Mouse (Mus musculus) embryo, embryonic 11.5 days (tissue): ENCODE measurements at regions not wholly inside any gene's neighbourhood (a gene's known extent, or its start where the extent isn't known, plus 50 kb on each side); places are given as distances from the start of the nearest gene placed in this dataset.

Source experiments
- DNase-seq: peaks from one replicate; pipeline ENCODE4 v3.0.0-alpha.2; 2012; ENCODE audit warnings: low read depth, low spot score

DNA sequence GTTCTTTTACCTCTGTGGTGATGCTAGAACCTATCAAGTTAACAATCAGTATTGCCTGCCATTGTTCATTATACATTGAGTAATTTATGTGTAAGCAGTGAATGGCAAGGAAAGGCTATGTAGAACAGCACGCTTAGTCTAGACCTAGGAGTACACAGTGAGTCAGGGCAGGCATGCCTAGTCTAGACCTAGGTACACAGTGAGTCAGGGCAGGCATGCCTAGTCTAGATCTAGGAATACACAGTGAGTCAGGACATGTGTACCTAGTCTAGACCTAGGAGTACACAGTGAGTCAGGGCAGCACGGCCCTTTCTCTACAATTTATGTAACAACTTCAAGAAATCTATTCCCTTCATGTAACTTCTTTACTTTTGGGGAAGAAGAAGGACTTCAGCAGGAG is 347.2 kb downstream of the Tmem232 start:
- no peak for DNase-seq

DNA sequence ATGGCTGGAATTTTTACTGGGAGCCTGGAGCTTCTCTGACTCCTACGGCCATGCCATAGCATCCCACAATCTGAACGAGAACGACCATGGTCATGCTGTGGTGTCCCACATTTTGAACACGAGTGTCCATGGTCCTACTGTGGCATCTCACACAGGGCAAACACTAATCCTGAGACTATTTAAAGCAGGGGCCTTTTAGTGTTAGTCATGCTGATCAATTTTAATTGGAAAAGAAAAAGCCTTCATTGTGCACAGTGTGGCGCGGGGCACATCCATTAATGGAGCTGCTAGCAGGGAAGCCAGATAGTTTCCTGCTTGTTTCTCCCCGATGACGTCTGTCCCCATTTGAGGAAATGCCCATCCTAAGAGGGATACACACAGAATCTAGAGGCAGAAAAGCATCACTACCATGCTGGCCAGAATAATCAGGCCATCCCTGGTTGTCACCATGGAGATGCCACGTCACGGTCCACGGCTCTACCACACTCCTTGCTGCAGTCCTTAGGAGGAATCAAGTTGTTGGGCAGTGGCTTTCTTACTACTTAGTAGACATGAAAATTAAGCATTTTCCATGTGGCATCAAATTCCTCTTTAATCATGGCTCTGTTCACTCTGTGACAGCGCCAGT is 348.0 kb downstream of the Tmem232 start:
- no peak for DNase-seq

DNA sequence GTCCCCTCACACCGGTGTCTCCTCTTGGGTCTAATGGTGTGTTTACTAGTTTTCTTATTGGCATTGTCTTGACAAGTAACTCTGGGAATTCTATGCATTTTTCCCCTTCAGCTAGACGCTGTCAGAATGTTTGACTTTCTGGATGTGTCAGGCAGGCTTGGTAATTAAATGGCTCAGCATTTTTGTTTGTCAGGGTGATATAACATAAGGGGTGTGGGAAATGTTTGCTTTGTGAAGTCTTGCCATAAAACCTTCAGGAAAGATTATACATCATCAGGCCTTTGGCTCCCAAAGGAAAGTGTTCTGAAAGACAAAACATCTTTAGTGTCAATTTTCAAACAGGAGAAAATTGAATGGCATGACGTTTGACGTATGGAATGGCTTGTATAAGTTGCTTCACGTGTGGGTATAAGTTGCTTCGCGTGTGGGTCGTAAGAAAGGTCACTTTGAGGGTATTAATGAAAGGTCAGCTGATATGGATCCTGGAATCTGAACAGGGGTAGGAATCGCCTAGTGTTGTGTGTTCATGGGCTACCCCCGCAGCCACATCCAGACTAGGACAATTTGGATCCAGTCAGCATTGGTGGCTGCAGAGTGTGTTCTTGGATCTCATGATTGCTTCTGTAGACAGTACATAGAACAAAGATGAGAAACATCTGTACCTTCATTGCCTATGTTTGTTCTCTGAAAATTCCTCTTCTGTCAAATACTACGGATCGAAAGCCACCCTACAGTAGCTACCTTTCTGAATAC is 349.6 kb downstream of the Tmem232 start:
- DNase-seq = no peak

DNA sequence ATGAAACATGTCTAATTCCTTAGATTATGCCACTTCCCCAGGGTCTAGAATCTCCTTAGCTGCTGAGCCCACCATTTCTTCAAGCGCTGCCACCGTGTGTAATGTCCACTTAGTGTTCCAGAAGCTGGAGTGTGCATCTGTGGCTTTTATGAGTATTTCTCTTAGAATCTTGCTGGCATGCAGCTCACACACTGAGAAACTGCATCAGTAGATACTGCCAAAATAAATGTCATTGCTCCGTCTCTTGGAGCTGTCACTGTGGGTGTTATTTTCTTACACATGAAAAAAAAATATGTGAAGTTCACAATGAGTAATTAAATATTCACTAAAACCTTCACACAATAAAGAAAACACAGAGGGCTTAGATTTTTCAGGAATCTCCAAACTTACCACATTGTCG is 345.3 kb upstream of the 4930583I09Rik start:
- DNase-seq = no peak

DNA sequence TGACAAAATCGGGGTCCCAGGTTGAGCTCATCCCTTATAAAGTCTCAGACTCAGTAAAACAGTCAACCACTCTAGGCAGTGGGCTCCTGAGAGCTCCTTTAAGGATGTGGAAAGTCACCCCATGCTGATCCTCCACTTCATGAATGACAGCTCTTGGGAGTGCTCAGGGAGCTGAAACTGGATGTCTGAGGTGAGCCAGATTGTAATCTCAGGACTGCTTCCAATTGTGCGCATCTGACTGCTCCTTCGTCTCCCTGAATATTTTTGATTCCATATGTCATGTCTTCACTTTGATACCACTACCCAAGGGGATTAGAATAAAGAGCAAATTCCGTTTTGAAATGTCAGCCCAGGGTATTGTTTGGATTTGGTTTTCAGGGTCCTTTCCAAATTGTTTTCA is 339.9 kb upstream of the 4930583I09Rik start:
- DNase-seq = no peak

DNA sequence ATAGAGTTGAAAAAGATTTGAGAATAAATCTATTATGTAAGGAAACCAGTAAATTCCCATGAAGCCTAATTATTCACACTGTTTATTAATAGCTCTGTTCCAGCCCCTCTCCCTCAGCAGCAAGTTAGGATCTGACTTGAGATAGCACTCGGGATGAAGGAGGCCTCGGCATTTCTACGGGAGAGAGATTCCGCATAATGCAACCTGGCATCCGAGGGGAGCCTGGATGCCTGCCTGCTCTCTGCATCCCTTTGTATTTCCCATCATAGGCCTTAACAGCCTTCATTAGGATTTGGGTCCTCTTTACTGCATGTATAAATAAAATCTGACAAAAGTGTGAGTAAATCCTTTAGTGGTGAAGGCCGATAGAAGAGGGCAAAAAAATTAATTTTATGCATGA is 338.2 kb upstream of the 4930583I09Rik start:
- no peak for DNase-seq

DNA sequence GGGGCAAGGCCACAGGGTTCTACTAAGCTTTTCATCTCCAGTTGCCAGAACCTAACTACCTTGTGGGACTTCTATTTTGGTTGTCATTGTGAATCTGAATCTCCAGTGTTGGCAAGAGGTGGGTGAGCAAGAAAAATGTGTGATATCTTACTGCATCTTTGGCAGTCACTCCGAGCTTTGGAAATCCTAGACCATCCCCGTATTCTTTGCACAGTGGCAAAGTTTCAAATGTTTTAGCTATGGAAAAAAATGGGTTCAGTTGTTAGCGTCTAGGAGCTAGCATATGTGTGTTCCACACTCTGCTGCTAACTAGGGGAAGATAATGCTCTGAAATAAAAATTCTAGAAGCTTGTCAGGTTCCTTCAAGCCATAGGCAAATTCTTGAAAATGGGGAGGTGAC is 337.4 kb upstream of the 4930583I09Rik start:
- no peak for DNase-seq

DNA sequence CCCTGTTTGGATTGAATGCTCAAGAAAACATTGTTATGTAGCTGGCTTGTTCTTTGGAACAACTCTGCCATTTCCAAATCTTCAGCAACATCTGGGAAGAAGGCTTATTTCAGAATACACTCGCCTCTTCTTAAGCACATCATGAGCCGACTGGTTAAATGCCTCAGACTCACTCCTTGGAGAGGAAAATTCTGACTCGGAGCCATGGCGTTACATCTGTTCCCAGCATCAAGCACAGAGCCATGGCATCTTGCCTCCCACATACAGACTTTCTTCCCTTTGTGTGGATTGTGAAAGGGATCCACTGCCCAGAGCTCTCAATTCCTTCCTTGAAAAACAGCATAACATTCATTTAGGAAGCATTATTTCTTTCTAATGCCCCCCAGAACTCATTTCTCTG is 334.8 kb upstream of the 4930583I09Rik start:
- no peak for DNase-seq

DNA sequence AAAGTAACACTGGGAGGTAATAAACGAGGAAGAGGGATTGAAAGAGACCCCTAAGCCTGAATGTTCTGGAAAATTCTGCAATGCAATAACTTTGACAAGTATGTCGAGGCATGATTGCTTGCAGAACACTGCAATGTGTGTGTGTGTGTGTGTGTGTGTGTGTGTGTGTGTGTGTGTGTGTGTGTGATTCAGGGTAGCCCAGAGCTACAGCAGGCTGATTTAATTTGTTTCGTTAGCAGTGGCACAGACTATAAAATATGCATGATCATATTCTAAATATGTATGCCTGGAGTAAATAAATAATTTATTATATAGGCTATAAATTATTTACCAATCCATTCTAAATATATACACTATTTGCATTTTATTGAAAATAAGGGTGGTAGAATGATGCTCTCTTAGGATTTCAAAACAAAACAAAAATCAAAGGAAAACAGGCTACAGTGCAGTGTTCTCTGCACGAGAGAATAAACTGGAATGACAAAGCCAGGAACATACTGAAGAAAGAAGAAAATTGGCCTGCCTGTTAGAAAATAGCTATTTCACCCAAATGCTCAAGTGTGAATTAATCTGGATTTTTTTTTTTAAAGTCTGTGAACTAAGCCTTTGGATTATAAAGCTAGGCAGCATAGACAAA is 334.2 kb upstream of the 4930583I09Rik start:
- no peak for DNase-seq

DNA sequence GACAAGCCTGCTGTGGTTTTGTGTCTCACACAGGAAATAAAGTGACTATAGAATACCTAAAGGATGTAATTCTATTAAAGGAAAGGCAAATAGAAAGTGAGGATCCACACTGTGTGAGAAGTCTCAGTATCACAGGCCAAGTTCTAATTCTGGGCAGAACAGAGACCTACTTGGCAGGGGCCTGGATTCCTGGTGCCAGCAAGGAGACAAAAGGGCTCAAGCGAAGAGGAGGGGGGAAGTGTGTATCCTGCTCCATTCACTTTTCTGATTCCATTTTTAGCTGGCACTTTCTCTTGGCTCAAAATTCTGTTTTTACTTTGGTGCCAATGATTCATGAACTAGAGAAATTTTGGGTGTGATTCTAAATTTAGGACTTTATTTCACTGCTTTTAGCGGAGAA is 310.5 kb upstream of the 4930583I09Rik start:
- DNase-seq = no peak

DNA sequence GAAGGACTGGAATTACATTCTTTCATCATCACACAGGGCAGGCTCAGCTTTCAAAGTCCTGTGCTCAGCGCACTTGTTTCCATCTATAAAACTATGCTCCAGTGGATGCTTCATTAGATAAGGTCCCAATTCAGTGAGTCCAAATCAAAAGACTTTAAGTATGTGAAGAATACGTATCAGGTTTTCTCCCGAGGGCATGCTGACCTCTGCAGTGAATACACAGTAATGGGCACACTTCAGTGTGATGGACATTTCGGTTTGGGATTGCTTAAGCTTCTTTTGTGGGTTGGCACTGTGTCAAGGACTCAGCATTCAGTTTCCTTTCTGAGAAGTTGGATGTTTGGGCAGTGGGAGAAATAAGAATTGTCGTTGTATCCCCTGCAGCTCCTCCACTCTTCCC is 278.8 kb upstream of the 4930583I09Rik start:
- no peak for DNase-seq

DNA sequence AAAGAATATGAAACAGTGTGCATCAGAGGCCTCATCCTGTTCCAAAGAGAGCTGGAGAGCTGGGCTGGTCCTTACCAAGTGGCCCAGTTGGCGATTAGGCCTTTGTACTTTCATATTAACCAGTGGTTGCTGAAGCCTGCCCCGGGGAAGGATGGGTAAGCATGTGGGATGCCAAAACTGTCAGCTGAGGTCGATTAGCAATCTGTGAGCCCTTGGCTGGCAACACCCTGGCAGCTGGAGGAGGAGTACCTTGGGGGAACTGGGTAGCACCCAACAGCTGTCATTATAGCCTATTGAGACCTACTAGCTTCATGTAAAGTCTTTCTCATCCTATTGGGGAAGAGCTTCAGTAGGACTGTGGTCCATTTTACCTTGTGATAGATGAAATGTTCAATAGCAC is 277.2 kb upstream of the 4930583I09Rik start:
- DNase-seq = no peak

DNA sequence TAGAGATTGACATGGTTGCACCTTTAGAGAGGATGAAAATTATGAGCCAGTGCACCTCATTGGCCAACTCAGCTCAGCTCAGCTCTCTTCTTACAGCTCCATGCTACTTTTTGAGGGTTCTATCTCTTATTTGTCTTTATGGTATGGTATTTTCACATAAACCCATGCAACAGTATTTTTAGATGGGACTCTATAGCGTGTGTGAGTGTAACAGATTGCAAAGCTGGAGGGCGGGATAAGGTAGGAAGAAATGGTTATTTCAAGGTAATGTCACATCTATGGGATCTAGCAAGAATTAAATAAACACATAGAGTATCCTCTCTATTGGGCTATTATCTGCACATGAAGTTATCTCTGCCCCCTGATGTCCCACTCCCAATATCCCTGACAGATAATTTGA is 269.8 kb upstream of the 4930583I09Rik start:
- no peak for DNase-seq

DNA sequence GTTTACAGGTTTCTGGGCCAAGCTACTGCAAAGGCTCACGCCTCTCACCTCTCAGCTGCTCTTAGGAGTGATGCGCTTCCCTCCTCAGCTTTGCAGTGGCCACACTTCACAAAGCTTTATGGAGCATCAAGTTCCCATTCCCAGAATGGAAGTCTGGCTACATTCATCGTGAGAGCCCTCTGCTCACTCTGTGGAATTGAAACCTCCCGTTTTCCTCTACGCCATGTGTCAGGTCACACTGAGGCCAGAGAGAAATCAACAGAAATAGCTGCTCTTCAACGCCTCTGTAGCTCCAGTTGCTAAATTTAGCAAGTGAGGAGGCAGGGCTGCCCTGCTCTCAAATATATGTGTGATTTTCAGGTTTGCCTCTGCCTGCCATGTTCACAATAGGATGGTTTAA is 265.3 kb upstream of the 4930583I09Rik start:
- DNase-seq = no peak

DNA sequence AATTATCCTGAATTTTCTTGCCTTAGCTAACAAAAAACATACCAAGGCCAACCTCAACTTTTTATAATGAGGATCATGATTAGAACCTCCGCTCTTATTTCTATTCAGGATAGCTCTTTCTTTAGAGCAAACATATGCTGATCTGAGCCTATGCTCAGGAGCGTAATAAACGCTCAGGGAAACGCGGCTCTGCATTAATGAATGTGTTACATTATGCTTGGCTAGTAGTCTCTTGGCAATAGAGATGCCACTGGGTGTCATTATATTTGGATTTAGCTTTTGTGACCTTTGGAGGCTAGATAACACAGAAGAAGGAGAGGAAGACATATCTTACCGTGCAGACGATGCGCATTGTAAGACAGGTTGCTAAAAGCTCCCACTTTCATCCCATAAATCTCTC is 246.4 kb upstream of the 4930583I09Rik start:
- DNase-seq = no peak

DNA sequence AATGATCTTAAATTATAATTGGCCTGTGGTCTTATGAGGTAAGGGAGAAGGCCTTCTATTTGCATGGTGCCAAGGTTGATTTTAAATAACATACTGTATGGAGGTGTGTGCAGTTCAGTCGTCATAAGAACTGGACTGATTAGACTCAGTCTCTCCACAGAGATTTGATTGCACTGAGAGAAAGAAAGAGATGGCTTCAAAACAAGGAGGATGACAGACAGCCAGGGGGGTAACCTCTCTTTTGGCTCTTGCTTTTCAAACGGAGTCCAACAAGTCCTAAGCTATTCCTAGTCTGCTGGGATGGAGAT is 245.9 kb upstream of the 4930583I09Rik start:
- DNase-seq = no peak

DNA sequence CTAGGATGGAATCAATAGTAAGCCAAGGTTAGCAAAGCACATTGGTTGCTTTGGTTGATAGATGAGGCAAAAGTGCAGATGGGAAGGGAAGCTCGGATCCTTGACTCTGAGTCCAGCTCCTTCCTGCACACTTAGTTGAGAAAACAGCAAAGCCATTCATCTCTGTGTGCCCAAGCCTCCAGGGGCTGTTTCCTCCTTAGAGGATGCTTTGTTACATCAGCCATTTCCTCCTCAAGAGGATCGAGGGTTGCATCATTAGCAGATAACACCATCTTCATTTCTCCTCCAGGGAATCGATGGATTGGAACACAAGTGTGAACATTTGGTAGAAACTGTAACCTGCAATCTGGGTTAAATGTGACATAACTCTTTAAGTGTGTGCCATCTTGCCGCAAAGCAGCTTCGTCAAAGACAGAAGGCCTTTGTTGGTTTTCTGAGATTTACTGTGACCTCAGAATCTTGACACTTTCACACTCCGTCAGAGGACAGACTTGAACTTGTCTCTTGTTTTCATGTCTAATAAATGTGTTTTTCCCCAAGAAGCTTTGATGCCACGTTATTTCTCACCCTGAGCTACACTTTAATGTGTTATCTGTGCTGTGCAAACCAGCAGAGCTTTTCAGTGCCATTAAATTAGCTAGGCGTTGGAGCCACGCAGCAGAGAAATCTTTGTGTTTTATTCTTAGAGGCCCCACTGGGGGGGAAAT is 245.4 kb upstream of the 4930583I09Rik start:
- no peak for DNase-seq

DNA sequence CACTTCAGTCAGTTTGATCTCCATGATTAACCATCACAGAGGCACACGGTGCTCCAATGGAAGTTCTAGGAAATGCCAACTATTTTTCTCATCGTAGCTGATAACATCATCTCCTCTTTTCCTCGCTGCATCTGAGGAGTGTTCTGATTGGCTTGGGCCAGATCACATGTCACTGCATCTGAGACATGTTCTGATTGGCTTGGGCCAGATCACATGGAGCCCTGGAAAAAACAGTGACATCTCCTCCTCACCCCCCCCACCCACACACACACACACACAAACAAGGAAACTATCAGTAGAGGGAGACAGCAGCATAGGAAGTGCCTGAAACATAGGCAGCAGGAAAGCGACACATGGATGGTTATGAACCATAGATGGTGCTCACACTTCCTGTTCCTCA is 239.0 kb upstream of the 4930583I09Rik start:
- DNase-seq = no peak

DNA sequence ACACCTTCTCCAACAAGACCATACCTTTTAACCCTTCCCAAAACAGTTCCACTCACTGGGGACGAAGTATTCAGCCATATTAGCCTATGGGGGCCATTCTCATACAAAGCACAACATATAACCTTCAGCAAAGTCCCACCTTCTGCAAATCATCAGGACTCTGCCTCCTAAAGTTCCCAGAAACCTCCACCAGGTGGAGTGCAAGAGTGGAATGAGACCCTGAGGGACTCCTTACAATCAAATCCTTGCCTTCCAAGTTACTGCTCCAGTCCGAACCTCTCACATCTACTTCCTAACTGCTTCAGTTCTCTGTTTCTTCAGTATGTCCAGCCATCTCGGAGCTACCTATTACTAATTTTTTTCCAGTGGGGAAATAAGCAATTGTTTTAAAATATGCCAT is 235.2 kb upstream of the 4930583I09Rik start:
- DNase-seq = peak; percentile 20

DNA sequence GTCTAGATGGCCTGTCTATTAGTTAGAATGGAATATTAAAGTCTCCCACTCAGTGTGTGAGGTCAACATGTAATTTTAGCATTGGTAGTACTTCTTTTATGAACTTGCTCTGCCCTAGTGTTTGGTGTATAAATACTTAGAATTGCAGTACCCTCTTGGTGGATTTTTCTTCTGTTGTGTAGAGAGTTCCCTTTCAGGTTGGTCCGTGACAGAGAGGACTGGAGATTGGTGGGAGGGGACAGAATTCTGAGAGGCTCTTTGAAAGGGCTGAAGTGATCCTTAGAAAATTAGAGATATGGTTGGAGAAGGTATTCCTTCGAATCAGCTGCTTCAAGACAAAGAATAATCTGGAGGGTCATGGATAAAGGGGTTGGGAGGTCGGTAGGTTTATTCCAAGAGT is 230.3 kb upstream of the 4930583I09Rik start:
- DNase-seq = no peak

DNA sequence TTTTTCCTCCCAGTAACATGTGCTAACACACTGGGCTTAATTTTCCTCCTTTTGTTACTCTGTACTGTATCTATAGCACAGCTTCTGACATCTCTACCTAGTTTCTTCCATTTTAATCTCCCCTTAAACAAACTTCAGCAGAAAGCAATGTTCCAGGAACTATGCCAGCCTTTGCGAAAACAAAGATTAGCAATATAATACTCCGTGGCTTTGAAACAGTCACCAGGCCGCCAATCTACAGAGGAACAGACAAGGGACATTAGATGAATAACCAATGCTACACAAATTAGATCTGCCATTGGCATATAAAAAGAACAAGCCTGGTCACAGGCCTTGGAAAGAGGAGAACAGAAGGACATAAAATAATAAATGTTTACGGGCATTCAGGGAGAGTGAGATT is 220.2 kb upstream of the 4930583I09Rik start:
- DNase-seq = no peak

DNA sequence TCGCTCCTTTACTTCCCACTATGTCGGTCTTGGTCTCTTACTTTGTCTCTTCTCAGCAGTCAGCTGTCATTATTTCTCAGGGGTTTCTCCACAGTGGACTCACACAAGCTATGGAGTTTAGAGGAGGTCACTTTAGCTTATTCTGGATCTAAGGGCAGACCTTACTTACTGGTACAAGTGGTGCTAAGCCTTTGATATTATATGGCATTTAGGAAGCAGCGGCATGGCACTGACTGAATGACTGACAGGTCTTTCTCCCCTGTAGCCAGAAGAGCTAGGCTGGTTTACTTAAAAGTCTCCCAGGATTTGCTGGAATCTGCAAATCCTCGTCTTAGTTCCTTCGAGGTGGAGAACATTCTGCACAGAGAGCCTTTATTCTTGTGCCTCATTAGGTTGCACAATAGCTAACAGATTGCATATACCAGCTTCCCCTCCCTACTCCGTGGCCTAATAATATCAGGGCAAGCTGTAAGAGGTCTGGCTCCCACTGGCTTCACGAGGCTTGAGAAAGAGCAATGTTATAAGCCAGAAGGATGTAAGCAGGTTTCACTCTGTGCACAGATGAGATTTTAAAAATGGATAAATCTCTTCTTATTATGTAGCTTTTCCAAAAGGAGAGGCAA is 214.1 kb upstream of the 4930583I09Rik start:
- DNase-seq = no peak
